Mouse (Mus musculus) heart, adult 2 months (tissue): ENCODE data around the gene Lnpk.

Experiments
- CTCF ChIP-seq: fragments of 200-600 bp; IDR thresholded peaks from 2 replicates; pipeline ENCODE4 v1.8.1; 2022; ENCODE audit warnings: antibody characterized with exemption, mild to moderate bottlenecking, moderate library complexity
- POLR2A ChIP-seq: fragments of 200-500 bp; IDR thresholded peaks from 2 replicates; pipeline ENCODE4 v1.6.1; 2011; ENCODE audit warnings: mild to moderate bottlenecking, low read depth, low read length, control low read depth; ENCODE audit not compliant: insufficient read depth

DNA sequence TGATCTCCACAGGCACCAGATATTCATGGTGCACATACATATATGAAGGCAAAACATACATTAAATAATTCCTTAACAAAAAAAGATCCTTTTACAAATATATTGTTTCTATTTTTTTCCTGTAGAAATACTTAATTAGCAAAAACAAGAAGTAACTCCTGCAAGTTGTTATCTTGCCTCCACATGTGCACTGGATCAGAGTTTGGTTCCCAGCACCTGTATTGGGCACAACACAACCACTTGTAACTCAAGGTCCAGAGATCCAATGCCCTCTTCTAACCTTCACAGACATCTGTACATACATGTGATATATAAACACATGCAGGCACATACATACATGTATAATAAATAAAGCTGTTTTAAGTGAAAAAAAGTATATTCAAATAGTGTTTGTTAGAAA, 27.3 kb downstream of the Lnpk start:
- TF ChIP-seq POLR2A (no peak), CTCF (no peak)
